Mouse (Mus musculus) adrenal gland, adult 18-20 months (tissue): ENCODE measurements at regions not wholly inside any gene's neighbourhood (a gene's known extent, or its start where the extent isn't known, plus 50 kb on each side); places are given as distances from the start of the nearest gene placed in this dataset.

ENCODE experiments used
- DNase-seq, 2 experiments: peaks; one replicate each; pipeline ENCODE4 v3.0.0; 2021 to 2022; ENCODE audit warnings: low spot score in 2 of 2

DNA sequence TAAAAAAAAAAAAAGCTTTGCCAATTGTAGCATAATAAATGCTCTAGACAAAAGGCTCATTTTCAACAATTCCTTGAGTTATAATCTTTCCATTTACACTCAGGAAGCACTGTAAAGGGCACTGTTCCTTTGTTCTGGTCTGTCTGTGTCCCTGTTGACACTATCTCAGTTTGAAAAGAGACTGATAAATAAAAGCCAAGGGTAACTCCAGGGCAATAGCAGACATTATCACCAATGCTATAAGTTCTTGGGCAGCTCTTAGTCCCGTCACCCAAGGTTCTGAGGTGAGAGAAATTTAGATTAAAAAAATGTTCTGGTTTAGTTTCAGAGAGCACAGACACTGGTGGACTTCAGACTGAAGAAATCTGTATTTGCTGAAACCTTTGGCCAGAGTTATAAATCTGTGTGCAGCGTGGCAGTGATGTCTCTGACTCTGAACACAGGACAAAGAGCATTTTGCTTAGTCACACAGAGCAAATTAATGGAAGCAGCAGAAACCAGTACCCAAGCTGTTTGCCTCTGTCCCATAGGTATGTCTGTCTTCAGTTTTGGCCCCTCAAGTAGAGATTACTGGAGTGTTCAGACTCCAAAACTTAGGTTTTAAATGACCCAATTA is 57.6 kb upstream of the Apob start:
- DNase-seq: no peak

DNA sequence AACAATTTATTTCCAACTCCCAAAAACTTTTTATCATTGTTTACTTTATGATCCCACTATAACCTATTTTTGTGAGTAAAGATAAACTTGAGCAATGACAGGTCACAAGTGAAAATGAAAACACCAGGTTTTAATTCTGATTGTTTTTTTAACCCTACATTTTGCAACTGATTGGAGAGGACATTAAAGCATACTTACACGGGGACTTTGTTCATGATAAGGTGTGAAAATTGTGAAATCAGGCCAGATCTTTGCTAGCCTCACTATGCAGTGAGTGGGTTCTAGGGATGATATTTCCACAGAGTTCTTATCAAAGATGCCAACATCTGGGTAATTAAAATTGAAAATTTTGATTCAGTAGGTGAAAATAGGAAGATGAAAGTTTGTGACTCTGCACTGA is 56.6 kb upstream of the Apob start:
- DNase-seq: no peak
